In the genomic region with DNA sequence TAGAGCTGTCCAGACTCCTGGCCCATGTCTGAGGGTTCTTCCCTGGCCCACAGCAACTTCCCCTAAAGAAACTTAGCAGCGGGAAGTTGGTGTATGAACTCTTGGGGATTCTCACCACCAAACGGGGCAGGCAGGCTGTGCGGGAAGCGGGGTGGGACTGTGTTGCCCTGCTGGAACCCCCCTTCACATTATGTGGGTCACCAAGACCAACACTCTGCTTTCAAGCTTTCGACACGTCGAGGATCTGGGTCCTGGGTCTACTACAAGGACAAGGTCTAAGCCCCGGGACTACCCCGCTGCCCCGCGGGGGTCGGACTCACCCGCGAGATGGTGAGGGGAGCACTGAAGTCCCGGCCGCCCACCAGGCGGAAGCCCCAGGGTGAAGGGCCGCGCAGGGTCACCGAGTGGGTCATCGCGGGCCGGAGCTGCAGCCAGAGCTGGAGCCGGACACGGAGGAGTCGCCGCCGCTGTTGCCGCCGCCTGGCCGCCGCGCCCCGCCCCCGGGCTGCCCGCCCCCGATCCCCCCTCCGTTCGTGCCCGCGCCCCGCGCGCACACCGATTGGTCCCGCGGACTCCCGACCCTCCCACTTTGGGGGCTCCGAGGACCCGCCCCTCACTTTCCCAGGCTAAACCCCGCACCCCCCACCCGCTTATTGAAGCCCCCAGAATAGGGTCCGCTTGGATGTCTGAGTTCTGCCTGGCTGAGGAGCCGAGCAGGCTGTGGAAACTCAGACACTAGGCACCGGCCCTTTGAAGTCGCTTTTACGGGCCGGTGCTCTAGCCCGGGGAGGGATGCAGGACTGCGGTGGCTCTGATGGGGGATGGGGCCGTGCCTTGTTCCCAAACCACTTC, we compare ENCODE assay signal across 7 mouse cellular contexts. TPM values are rescaled to one million over a fixed set of nuclear protein-coding genes. Genes with fewer than 3 reads are reported as not detected.
A peak's percentile ranks its signal among the peaks of the same experiment; 100 is the strongest.
DNase-seq lines count a peak whose midpoint lies in the region; ATAC-seq and TF ChIP-seq lines count a peak whose summit lies in the region.

Gene Pdlim4, minus strand, starts transcription at position 495 of the 852 bp plus-strand sequence.

- no peak within 1 kb of the TSS for H3K27ac ChIP-seq in testis, adult 2 months (ENCODE audit: control insufficient read depth, insufficient read depth, low read depth, low read length)
- H3K27ac ChIP-seq in heart, embryonic 11.5 days (ENCODE audit: low read depth, low read length) = no peak within 1 kb of the TSS

- WGBS in heart, embryonic 11.5 days (ENCODE audit: insufficient replicate concordance) = 2% methylated on average over 47 of the region's 61 CpGs

- peak within 1 kb of the TSS; percentile 65 for H3K9ac ChIP-seq in heart, embryonic 11.5 days (ENCODE audit: low read depth, low read length)

- peaks cover 12% of the 10 kb centered on the region for H3K4me1 ChIP-seq in testis, adult 2 months (ENCODE audit: control insufficient read depth, insufficient read depth, low read length)
- peaks cover 24% of the 10 kb centered on the region for H3K4me1 ChIP-seq in heart, embryonic 11.5 days (ENCODE audit: control insufficient read depth, insufficient read depth, low read length)

- ATAC-seq in heart, embryonic 11.5 days (replicated peaks; ENCODE audit: insufficient number of reproducible peaks, low FRiP score, low TSS enrichment) = no peak; the same call in 1 of the 2 replicates

- no peaks in the 10 kb centered on the region for H3K27me3 ChIP-seq in testis, adult 2 months (ENCODE audit: control insufficient read depth, insufficient read depth, low read length)
- H3K27me3 ChIP-seq in heart, embryonic 11.5 days (ENCODE audit: control insufficient read depth, insufficient read depth, low read length) = peaks cover 40% of the 10 kb centered on the region

- DNase-seq in testis, postnatal 14 days (ENCODE audit: low spot score) = no peak
- peak; percentile 80 for DNase-seq in embryo, embryonic 10.5 days (ENCODE audit: low spot score)
- DNase-seq in kidney, postnatal 4 days = peak; percentile 81 to 87
- peak; percentile 45 to 55 for DNase-seq in lung, postnatal 4 days
- peak; percentile 63 for DNase-seq in thymus, postnatal 4 days

- H3K4me3 ChIP-seq in testis, adult 2 months (ENCODE audit: control insufficient read depth, low read depth, low read length) = peak within 1 kb of the TSS; percentile 74
- H3K4me3 ChIP-seq in heart, embryonic 11.5 days (ENCODE audit: low read depth, low read length) = peak within 1 kb of the TSS; percentile 53

- no peaks in the 10 kb centered on the region for H3K36me3 ChIP-seq in testis, adult 2 months (ENCODE audit: control insufficient read depth, insufficient read depth, low read length)
- no peaks in the 10 kb centered on the region for H3K36me3 ChIP-seq in heart, embryonic 11.5 days (ENCODE audit: control insufficient read depth, insufficient read depth, low read length)

- no peak for TF ChIP-seq CTCF in testis, adult 2 months (IDR thresholded peaks at IDR 0.05; ENCODE audit: control insufficient read depth, insufficient read depth, insufficient replicate concordance, low read depth, low read length)

- H3K4me2 ChIP-seq in heart, embryonic 11.5 days = peak within 1 kb of the TSS; percentile 85

- no peak for TF ChIP-seq POLR2A in testis, adult 2 months (IDR thresholded peaks at IDR 0.05; ENCODE audit: control insufficient read depth, low read depth, low read length)

- no peaks in the 10 kb centered on the region for H3K9me3 ChIP-seq in heart, embryonic 11.5 days (replicated peaks; ENCODE audit: control insufficient read depth, low read length)

RNA-seq across cellular contexts. Expression of gene Pdlim4, which starts in this region (rescaled TPM):
- 4.4 and 7.2 TPM in 2 replicates for polyA plus RNA-seq in testis, adult 2 months (2012; rRNA removed)
- polyA plus RNA-seq in heart, embryonic 11.5 days (2014; fragmentation: Nextera tagmentation; extraction: Ambion mirVana) = 8.6 and 12.0 TPM in 2 replicates
